Mouse (Mus musculus) heart, embryonic 13.5 days (tissue): ENCODE data around the gene Ctdnep1. TPM values are rescaled to one million over a fixed set of nuclear protein-coding genes. Genes with fewer than 3 reads are reported as not detected.

Experiments
- ATAC-seq: fragments of 200-750 bp; cut with Nextera tagmentation; 2 replicates; pipeline ENCODE4 v1.8.0; 2017; ENCODE audit warnings: moderate TSS enrichment; ENCODE audit not compliant: insufficient number of reproducible peaks, low FRiP score, low TSS enrichment; ENCODE audit errors: extremely low read depth
- H3K27ac ChIP-seq: fragments of 300-500 bp; sonication (generic); replicated peaks from 2 replicates; pipeline ENCODE4 v1.5.1; 2015; ENCODE audit warnings: moderate library complexity, mild to moderate bottlenecking, inconsistent platforms
- H3K27me3 ChIP-seq: fragments of 300-500 bp; sonication (generic); replicated peaks from 2 replicates; pipeline ENCODE4 v1.6.1; 2015; ENCODE audit warnings: mild to moderate bottlenecking, inconsistent platforms
- H3K36me3 ChIP-seq: fragments of 300-500 bp; sonication (generic); 2 replicates; pipeline ENCODE4 v1.6.1; 2015; ENCODE audit warnings: mild to moderate bottlenecking, inconsistent platforms
- H3K4me1 ChIP-seq: fragments of 300-500 bp; sonication (generic); 2 replicates; pipeline ENCODE4 v1.6.1; 2015; ENCODE audit warnings: inconsistent platforms
- H3K4me2 ChIP-seq: fragments of 300-500 bp; sonication (generic); 2 replicates; pipeline ENCODE4 v1.6.1; 2015; ENCODE audit warnings: inconsistent platforms, mild to moderate bottlenecking, moderate library complexity
- H3K4me3 ChIP-seq: fragments of 300-500 bp; sonication (generic); 2 replicates; pipeline ENCODE4 v1.5.1; 2015; ENCODE audit warnings: moderate library complexity, mild to moderate bottlenecking, inconsistent platforms
- H3K9ac ChIP-seq: fragments of 300-500 bp; sonication (generic); 2 replicates; pipeline ENCODE4 v1.6.1; 2015; ENCODE audit warnings: inconsistent platforms, mild to moderate bottlenecking, moderate library complexity
- H3K9me3 ChIP-seq: fragments of 300-500 bp; sonication (generic); 2 replicates; pipeline ENCODE4 v1.6.1; 2016; ENCODE audit warnings: inconsistent platforms
- WGBS: fragments of 180-500 bp; shearing (Covaris S2); methylation state at CpG from one replicate; pipeline ENCODE4 v1.1.7; 2015; ENCODE audit warnings: mixed read lengths; 5-methylcytosine and 5-hydroxymethylcytosine counted together
- polyA plus RNA-seq: library from polyadenylated mRNA; unstranded; fragments of >200 nt; fragmentation: Nextera tagmentation; extraction: Ambion mirVana; gene quantifications from 2 replicates; pipeline ENCODE4 v1.2.1, GENCODE M21; 2015

Gene Ctdnep1
- polyA plus RNA-seq, 1 experiment from 2014 or later = 21.0 TPM

DNA sequence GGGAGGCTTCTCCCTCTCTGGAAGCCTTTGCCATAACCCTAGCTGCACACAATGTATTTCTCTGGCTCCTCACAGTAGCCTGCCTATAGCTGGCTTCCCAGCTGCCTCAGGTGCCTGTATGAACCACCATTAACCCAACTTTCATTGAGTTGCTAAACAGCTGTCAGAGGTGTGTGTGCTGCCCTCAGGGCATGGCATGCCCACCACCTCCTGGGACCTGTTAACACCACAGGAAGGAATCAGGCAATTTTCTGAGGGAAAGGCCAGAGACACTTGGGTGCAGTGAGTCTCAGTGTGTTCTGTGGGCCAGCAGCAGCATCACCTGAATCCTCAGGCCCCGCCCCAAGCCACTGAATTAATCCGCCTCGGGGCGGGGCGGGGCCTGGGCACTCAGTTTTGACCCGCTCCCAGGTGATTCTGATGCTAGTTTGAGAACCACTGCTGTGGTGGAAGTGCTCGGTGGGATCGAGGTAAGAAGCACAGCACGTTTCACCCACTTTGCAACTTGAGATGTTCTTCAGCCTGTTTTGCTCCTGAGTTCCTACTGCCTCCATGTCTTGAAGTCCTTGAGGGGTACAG, 42.5 kb upstream of the Ctdnep1 start:
- H3K9me3 ChIP-seq = no peaks in the 10 kb centered on the region
- no peak overlapping the region for H3K4me3 ChIP-seq
- no peak overlapping the region for H3K9ac ChIP-seq
- H3K27ac ChIP-seq = no peak overlapping the region
- no peak overlapping the region for H3K4me2 ChIP-seq
- peaks cover 20% of the 10 kb centered on the region for H3K36me3 ChIP-seq
- peaks cover 67% of the 10 kb centered on the region for H3K27me3 ChIP-seq
- WGBS = 32% methylated on average over 9 of the region's 9 CpGs
- ATAC-seq = no peak
- peaks cover 37% of the 10 kb centered on the region for H3K4me1 ChIP-seq

- peaks cover 70% of the 10 kb centered on the region for H3K27me3 ChIP-seq
- H3K9me3 ChIP-seq = no peaks in the 10 kb centered on the region
- H3K4me3 ChIP-seq = no peak overlapping the region; the same call in 1 of the 2 replicates
- no peak overlapping the region for H3K4me2 ChIP-seq
- peaks cover 37% of the 10 kb centered on the region for H3K4me1 ChIP-seq
- no peak for ATAC-seq
- no peak overlapping the region for H3K27ac ChIP-seq
- H3K36me3 ChIP-seq = peaks cover 26% of the 10 kb centered on the region
- 64% methylated on average over 5 of the region's 5 CpGs for WGBS
- H3K9ac ChIP-seq = peak overlapping the region; percentile 14; the same call in 1 of the 2 replicates
These were observed 41.8 kb upstream of the Ctdnep1 start for GRCm38 (mm10) chr11:69939181-69939580.

DNA sequence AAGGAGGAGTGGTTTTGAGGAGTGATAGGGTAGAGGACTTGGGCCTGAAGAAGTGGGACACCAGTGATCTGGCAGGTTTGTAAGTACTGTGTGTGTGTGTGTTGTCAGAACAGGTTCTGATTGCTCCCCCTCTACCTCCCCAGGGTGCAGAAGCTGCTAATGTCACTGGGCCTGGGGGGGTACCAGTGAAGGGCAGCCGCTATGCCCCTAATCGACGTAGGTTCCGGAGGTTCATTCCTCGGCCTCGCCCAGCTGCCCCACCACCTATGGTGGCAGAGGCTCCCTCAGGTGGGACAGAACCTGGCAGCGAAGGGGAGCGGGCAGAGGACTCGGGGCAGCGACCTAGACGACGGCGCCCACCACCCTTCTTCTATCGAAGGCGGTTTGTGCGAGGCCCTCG, 41.2 kb upstream of the Ctdnep1 start:
- H3K27me3 ChIP-seq = peaks cover 68% of the 10 kb centered on the region
- H3K4me1 ChIP-seq = peaks cover 32% of the 10 kb centered on the region
- 0 out of 2 replicates have a peak overlapping the region, but pooled peaks have one; percentile 14 for H3K9ac ChIP-seq
- ATAC-seq = no peak
- H3K9me3 ChIP-seq = no peaks in the 10 kb centered on the region
- peaks cover 32% of the 10 kb centered on the region for H3K36me3 ChIP-seq
- no peak overlapping the region for H3K4me3 ChIP-seq
- H3K4me2 ChIP-seq = no peak overlapping the region
- 88% methylated on average over 17 of the region's 17 CpGs for WGBS
- no peak overlapping the region for H3K27ac ChIP-seq

GRCm38 (mm10) chr11:69940962-69941361, 40.0 kb upstream of the Ctdnep1 start:
- ATAC-seq = no peak
- peaks cover 60% of the 10 kb centered on the region for H3K27me3 ChIP-seq
- 65% methylated on average over 4 of the region's 4 CpGs for WGBS

DNA sequence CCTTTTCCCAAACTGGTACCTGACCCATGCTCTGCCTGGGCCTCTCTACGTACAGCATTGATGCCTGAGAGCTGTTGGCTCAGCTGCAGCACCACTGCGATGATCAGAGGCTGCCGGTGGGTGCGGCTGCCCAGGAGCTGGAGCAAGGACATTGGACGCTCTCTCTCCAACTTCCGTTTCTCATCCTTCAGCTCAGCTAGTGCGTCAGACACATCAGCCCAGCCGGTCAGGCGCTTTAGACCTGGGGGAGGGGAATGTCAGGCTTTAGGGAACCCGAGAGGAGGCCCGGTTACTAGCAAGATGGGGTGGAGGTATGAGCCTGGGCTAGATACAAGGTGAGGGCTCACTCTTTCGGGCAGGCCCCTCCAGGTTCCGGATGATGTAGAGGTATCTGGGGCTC, 35.7 kb upstream of the Ctdnep1 start:
- ATAC-seq = no peak
- no peaks in the 10 kb centered on the region for H3K9me3 ChIP-seq
- H3K9ac ChIP-seq = no peak overlapping the region
- H3K4me1 ChIP-seq = peaks cover 31% of the 10 kb centered on the region
- H3K4me2 ChIP-seq = peak overlapping the region; percentile 89; the same call in 1 of the 2 replicates
- H3K4me3 ChIP-seq = no peak overlapping the region
- 68% methylated on average over 13 of the region's 13 CpGs for WGBS
- H3K27me3 ChIP-seq = peaks cover 20% of the 10 kb centered on the region
- H3K36me3 ChIP-seq = peaks cover 45% of the 10 kb centered on the region
- H3K27ac ChIP-seq = no peak overlapping the region

More at GRCm38 (mm10) chr11:69940962-69941361, 40.0 kb upstream of the Ctdnep1 start:
- no peak overlapping the region for H3K9ac ChIP-seq
- peaks cover 31% of the 10 kb centered on the region for H3K4me1 ChIP-seq
- H3K36me3 ChIP-seq = peaks cover 43% of the 10 kb centered on the region
- H3K4me2 ChIP-seq = no peak overlapping the region
- H3K27ac ChIP-seq = no peak overlapping the region
- no peak overlapping the region for H3K4me3 ChIP-seq
- no peaks in the 10 kb centered on the region for H3K9me3 ChIP-seq

DNA sequence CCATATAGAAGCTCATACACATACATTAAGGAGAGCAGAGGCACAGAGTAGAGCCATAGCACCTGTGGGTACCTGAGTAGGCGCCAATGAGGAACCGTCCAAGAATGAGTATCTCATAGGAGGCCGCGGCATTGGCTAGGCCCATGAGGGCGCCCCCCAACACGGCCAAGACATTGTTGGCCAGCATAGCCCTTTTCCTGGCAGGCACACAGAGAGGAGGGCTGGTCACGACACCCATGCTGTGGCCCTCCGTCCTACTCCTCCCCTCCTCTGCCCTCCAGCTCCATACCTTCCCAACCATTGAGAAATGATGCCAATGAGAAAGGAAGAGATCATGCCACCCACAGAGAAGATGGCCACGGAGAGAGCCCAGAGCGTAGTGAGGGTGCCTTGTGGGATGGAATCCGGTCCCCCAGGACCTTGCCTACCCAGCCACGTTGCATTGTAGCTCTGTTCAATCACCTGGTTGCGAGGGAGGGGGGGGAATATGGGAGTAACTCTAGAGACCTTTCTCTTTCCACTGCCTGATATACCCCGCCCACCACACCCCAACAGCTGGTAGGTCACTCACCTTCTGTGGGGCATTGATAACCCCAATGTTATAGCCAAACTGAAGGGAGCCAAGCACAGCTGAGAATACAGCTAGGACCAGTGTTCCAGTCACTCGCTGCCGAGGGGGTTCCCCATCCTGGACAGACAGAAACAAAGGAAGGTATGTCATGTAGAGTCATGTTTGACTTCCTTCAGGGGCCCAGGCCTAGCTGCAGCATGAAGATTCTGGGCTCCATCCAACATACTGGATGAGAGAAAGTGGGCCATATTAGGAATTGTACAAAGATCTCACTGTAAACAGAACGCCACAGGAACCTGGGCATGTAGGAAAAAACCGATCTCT, 34.7 kb upstream of the Ctdnep1 start:
- H3K36me3 ChIP-seq = peaks cover 45% of the 10 kb centered on the region
- peak overlapping the region; percentile 70 for H3K4me3 ChIP-seq
- H3K9ac ChIP-seq = peak overlapping the region; percentile 83
- H3K27me3 ChIP-seq = peaks cover 24% of the 10 kb centered on the region
- peak overlapping the region; percentile 95 for H3K27ac ChIP-seq
- no peak for ATAC-seq
- no peaks in the 10 kb centered on the region for H3K9me3 ChIP-seq
- peaks cover 31% of the 10 kb centered on the region for H3K4me1 ChIP-seq
- peak overlapping the region; percentile 89 for H3K4me2 ChIP-seq
- 81% methylated on average over 18 of the region's 18 CpGs for WGBS

- WGBS = 2% methylated on average over 29 of the region's 29 CpGs
- H3K4me1 ChIP-seq = peaks cover 31% of the 10 kb centered on the region
- peaks cover 31% of the 10 kb centered on the region for H3K27me3 ChIP-seq
- peak; percentile 57; the same call in 1 of the 2 replicates for ATAC-seq
- peaks cover 35% of the 10 kb centered on the region for H3K36me3 ChIP-seq
- H3K9ac ChIP-seq = peak overlapping the region; percentile 83
- peak overlapping the region; percentile 89 for H3K4me2 ChIP-seq
- peak overlapping the region; percentile 95 for H3K27ac ChIP-seq
- peak overlapping the region; percentile 70 for H3K4me3 ChIP-seq
- no peaks in the 10 kb centered on the region for H3K9me3 ChIP-seq
These were observed 33.5 kb upstream of the Ctdnep1 start for GRCm38 (mm10) chr11:69947337-69948065.

DNA sequence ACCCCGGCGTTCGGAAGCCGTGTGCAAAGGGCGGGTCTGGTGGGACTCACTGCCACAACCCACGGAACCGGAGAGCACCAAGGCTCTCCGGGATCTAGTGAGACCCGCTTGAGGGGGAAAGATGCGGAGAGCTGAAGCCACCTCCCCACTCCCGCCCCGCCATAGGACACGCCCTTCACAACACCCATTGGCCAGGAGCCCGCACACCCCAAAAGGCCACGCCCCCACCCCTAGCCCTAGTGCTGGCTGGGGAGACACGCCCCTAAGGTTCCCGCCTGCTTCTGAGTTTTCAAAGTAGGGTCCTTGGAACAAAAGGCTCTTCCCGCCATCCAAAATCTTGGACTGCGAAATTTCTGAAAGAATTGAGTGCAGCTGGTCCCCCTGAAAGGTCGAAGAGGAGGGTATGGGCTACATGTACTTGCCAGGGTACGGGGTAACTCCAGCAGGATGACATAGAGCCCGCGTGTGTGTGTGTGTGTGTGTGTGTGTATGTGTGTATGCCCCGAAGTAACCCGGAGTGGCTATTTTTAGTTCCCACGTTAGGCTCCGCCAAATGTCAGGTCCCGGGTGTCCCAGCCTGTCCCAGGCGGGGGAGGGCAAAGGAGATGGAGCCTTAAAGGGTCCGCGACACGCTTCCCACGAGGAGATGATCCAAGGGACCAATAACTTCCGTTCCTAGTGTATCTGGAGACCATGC, 32.7 kb upstream of the Ctdnep1 start, which contains the start of gene Slc2a4:
TSS of gene Slc2a4 (minus strand) at position 123 of the 697 bp plus-strand sequence.
- Histone ChIP-seq H3K27ac (peak within 1 kb of the TSS; percentile 95), H3K9ac (peak within 1 kb of the TSS; percentile 83), H3K9me3 (no peaks in the 10 kb centered on the region), H3K36me3 (peaks cover 28% of the 10 kb centered on the region), H3K4me2 (peak within 1 kb of the TSS; percentile 89), H3K4me3 (peak within 1 kb of the TSS; percentile 70), H3K27me3 (peaks cover 23% of the 10 kb centered on the region), H3K4me1 (peaks cover 36% of the 10 kb centered on the region)
- ATAC-seq = peak; percentile 91
- WGBS = under 1% methylated on average over 34 of the region's 34 CpGs

GRCm38 (mm10) chr11:69948763-69949150, 32.2 kb upstream of the Ctdnep1 start:
- Histone ChIP-seq H3K4me3 (peak overlapping the region; percentile 70), H3K4me2 (peak overlapping the region; percentile 89), H3K9me3 (no peaks in the 10 kb centered on the region), H3K27me3 (peaks cover 22% of the 10 kb centered on the region), H3K9ac (peak overlapping the region; percentile 83), H3K36me3 (peaks cover 23% of the 10 kb centered on the region), H3K4me1 (peaks cover 41% of the 10 kb centered on the region), H3K27ac (peak overlapping the region; percentile 95)
- ATAC-seq = peak; percentile 13; the same call in 1 of the 2 replicates
- WGBS = 0% methylated on average over 14 of the region's 14 CpGs

DNA sequence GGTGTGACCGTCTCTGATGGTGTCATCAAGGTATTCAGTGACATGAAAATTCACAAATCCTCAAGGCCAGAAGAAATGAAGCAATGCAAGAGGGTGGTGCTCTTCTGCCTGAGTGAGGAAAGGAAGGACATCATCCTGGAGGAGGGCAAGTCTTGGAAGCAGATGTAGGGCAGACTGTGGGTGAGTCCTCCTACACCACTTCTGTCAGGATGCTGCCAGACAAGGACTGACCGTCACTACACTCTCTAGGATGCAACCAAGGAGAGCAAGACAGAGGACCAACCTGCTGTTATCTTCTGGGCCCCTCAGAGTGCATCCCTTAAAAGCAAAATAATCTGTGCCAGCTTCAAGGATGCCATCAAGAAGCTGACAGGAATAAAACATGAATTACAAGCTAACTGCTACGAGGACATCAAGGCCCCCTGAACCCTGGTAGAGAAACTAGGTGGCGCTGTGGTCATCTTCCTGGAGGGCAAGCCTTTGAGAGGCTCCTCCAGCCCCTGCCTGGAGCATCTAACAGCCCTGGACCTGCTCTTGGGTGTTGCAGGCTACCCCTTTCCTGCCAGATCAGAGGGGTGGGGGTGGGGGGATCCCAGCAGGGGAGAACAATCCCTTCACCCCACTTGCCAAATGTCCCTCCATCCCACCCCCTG, 30.0 kb upstream of the Ctdnep1 start:
- no peaks in the 10 kb centered on the region for H3K9me3 ChIP-seq
- 36% methylated on average over 4 of the region's 4 CpGs for WGBS
- ATAC-seq = no peak
- H3K9ac ChIP-seq = no peak overlapping the region
- H3K27ac ChIP-seq = no peak overlapping the region
- H3K4me2 ChIP-seq = no peak overlapping the region
- peaks cover 23% of the 10 kb centered on the region for H3K27me3 ChIP-seq
- peaks cover 2% of the 10 kb centered on the region; the same call in 1 of the 2 replicates for H3K36me3 ChIP-seq
- peaks cover 32% of the 10 kb centered on the region for H3K4me1 ChIP-seq
- no peak overlapping the region for H3K4me3 ChIP-seq
